Mouse (Mus musculus): ENCODE measurements at regions not wholly inside any gene's neighbourhood (a gene's known extent, or its start where the extent isn't known, plus 50 kb on each side); places are given as distances from the start of the nearest gene placed in this dataset.
A peak's percentile ranks its signal among the peaks of the same experiment; 100 is the strongest.
"Not testable (repeated sequence)": the region's sequence is repeated elsewhere in the genome, so short reads cannot be mapped to it uniquely, and the experiment has no call there.

DNA sequence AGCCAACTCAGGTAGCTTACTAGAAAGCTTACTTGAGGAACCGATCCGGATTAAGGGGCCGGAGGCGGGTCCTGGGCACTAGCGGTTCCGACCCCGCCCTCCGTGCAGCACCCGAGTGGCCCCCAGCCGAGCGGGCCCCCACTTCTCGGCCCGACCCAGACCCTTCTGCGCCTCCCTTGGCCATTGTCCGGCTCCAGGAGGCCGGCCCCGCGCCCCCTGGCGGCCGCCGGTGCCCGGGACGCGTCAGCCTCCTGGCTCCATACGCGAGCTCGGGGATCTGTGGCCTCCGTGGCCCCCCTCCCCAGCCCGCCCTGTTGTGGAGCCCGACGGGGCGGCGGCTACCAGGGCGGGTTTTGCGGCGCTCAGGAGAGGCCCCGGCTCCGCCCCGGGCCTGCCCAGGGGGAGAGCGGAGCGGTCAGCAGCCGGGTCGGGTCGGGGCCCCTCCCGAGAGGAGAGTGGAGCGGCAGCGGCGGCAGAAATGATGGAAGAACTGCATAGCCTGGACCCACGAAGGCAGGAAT lies 94.3 kb upstream of the Zfp986 start:
- peak in 1 of 2 experiments; percentile 2 for DNase-seq (ENCODE audit: low read depth in 1 of 2, low spot score in 2 of 2)

DNA sequence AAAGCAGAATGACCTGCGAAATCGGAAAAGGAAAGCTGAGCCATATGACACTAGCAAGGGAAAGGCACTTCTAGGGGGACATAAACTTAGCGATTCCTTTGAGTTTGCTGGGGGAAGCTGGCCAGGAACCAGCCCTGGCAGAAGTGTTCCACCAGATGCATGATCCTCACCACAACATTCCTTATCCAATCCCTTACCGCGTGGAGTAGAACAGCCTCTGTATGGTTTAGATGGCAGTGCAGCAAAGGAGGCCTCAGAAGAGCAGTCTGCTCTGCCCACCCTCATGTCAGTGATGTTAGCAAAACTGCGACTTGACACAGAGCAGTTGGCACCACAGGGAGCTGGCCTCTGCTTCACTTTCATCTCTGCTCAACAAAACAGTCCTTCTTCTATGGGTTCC lies 93.7 kb upstream of the Zfp986 start:
- DNase-seq (ENCODE audit: low read depth in 1 of 2, low spot score in 2 of 2): not testable (repeated sequence)

DNA sequence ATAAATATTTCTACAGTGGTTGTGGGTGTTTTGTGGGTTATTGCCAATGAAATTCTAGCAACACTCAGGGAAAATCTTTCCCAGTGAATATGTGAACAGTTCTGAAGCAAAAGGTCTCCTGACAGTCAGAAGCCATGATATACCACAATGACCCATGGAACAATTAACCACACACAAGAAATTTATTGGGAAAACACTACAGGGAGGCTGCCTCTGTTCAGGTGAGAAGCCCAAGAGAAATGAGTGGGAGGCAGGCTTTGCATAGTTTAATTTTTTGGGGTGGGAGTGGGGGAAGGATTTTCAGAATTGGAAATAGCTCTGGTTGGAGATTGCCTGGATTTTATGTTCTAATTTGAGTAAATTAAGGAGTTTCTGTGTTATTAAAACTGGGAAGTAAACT lies 92.1 kb upstream of the Zfp986 start:
- DNase-seq (ENCODE audit: low read depth in 1 of 2, low spot score in 2 of 2): not testable (repeated sequence)

DNA sequence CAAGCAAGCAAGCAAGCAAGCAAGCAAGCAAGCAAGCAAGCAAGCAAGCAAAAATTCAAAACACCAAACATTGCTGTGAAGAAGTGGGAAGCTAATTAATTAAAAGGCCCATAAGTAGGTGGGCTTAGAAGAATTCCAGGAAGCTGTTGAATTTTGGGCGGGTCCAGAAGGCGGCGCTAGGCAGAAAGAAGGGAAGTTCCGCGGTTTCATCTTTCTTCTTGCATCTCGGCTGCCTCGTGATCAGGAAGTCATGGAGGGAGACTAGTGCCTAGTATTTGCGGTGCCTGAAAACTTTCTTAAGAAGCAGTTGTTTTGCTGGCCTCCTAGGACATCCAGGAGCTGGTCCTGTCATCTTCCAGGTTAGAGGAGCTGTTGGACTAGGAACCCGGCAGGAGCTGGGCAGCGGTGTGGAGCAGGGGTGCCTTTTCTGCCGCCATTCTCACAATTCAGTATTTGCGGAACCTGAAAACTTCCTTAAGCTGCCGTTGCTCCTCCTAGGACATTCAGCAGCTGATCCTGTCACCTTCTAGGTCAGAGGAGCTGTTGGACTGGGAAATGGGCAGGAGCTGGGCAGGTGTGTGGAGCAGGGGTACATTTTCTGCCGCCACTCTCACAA lies 87.2 kb upstream of the Zfp986 start:
- not testable (repeated sequence) for DNase-seq (ENCODE audit: low read depth in 1 of 2, low spot score in 2 of 2)

DNA sequence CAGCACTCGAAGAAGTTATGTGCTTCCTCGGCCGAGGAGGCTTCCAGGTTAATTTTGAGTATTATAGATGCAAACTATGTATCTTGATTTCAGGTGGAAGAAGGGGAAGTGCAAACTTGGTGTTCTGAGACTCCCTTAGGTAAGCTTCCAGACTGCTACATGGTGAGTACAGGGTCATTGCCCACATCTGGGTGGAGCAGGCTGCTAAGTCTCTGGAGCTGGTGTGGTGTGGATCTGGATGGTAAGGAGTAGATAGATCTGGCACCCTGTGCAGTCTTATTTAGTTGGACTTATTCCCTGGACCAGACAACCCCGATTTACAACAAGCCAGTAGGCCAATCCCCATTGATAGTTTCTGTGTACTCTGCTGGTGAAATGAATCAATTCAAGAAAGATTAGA lies 53.9 kb upstream of the Zfp986 start:
- DNase-seq (ENCODE audit: low read depth in 1 of 2, low spot score in 2 of 2): not testable (repeated sequence)

Measured in monocyte, adult 2 months (primary cell).